Mouse (Mus musculus) hindbrain, embryonic 16.5 days (tissue): ENCODE measurements around the gene Sec61a1. TPM values are rescaled to one million over a fixed set of nuclear protein-coding genes. Genes with fewer than 3 reads are reported as not detected.

Experiments used
- ATAC-seq: fragments of 200-750 bp; cut with Nextera tagmentation; 2 replicates; pipeline ENCODE4 v1.8.0; 2017; ENCODE audit warnings: moderate TSS enrichment, moderate library complexity
- H3K27ac ChIP-seq: fragments of 300-500 bp; sonication (generic); 2 replicates; pipeline ENCODE4 v1.5.1; 2014; ENCODE audit warnings: low read depth, mild to moderate bottlenecking, control low read depth, low read length, moderate library complexity
- H3K27me3 ChIP-seq: fragments of 300-500 bp; sonication (generic); replicated peaks from 2 replicates; pipeline ENCODE4 v1.6.1; 2014; ENCODE audit warnings: low read length; ENCODE audit not compliant: control insufficient read depth, insufficient read depth
- H3K36me3 ChIP-seq: fragments of 300-500 bp; sonication (generic); 2 replicates; pipeline ENCODE4 v1.6.1; 2014; ENCODE audit warnings: mild to moderate bottlenecking, low read length, moderate library complexity, mixed read lengths; ENCODE audit not compliant: control insufficient read depth, insufficient read depth
- H3K4me1 ChIP-seq: fragments of 300-500 bp; sonication (generic); 2 replicates; pipeline ENCODE4 v1.6.1; 2014; ENCODE audit warnings: low read depth, low read length; ENCODE audit not compliant: control insufficient read depth, insufficient read depth
- H3K4me2 ChIP-seq: fragments of 300-500 bp; sonication (generic); 2 replicates; pipeline ENCODE4 v1.6.1; 2014; ENCODE audit warnings: mild to moderate bottlenecking, low read length, control low read depth, moderate library complexity
- H3K4me3 ChIP-seq: fragments of 300-500 bp; sonication (generic); 2 replicates; pipeline ENCODE4 v1.5.1; 2014; ENCODE audit warnings: mild to moderate bottlenecking, low read length, control low read depth, moderate library complexity
- H3K9ac ChIP-seq: fragments of 300-500 bp; sonication (generic); 2 replicates; pipeline ENCODE4 v1.6.1; 2014; ENCODE audit warnings: low read depth, mild to moderate bottlenecking, control low read depth, low read length, moderate library complexity
- H3K9me3 ChIP-seq: fragments of 300-500 bp; sonication (generic); 2 replicates; pipeline ENCODE4 v1.6.1; 2014; ENCODE audit warnings: mild to moderate bottlenecking, low read length, moderate library complexity; ENCODE audit not compliant: control insufficient read depth
- WGBS: fragments of 180-500 bp; shearing (Covaris S2); extraction: QIAGEN DNeasy Blood & Tissue Kit; methylation state at CpG from one replicate; pipeline ENCODE4 v1.1.7; 2014; 5-methylcytosine and 5-hydroxymethylcytosine counted together
- polyA plus RNA-seq: library from polyadenylated mRNA; unstranded; fragments of >200 nt; fragmentation: Nextera tagmentation; extraction: Ambion mirVana; gene quantifications from 2 replicates; pipeline ENCODE4 v1.2.1, GENCODE M21; 2015

The Sec61a1 gene
- polyA plus RNA-seq, 1 experiment from 2014 or later, result 155 TPM

DNA sequence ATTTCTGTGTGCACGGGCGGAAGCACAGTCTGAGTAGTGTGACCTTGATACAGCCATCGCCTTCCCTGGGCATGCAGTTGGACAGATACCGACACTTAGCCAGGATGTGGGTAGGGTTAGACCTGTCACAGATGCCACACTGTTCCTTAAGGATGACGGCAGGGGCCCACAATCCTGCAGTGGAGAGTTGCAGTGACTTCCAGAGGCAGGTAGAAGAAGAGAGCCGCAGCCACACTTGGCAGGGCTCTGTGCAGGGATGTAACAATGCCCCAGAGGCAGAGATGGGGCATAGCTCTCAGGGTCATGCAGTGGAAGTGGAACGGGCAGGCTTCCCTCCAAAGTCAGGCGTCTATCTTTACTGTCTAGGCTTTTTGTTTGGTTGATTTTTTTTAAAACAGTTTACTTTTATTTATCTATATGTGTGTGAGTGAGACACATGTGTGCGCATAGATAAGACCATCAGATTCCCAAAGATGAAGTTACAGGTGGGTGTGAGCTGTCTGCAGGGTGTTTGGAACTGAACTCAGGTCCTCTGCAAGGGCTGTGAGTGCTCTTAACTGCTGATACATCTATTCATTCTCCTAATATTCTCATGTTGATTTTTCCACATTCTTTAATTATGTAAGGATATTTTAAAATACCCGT lies 29.8 kb upstream of the Sec61a1 start:
- no peaks in the 10 kb centered on the region for H3K27me3 ChIP-seq
- no peak overlapping the region for H3K4me2 ChIP-seq
- ATAC-seq, result no peak
- WGBS, result 88% methylated on average over 10 of the region's 10 CpGs
- no peak overlapping the region for H3K27ac ChIP-seq
- H3K9ac ChIP-seq, result no peak overlapping the region
- no peaks in the 10 kb centered on the region for H3K36me3 ChIP-seq
- no peak overlapping the region for H3K4me3 ChIP-seq
- H3K9me3 ChIP-seq, result no peaks in the 10 kb centered on the region
- peaks cover 9% of the 10 kb centered on the region for H3K4me1 ChIP-seq

DNA sequence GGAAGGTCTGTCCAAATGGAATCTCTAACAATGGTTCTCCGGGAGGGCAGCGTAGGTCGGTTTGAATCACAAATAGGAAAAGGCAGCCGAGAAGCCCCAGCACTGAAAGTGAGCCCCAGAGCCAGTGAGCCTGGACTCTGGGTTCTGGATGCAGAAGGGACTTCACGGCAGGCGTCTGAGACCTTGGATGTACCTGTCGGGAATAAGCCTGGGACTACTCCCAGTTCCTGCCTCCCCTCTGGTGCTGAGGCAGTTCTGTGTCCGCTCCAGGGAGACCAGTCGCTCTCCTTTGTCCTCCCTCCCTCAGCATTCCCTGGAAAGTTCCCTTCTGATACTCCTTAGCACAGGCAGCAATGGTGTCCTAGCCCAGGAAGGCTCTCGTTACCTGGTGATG lies 26.7 kb upstream of the Sec61a1 start:
- H3K9ac ChIP-seq, result 0 out of 2 replicates have a peak overlapping the region, but pooled peaks have one; percentile 27

GRCm38 (mm10) chr6:88544644-88545396 lies 26.1 kb upstream of the Sec61a1 start:
- Histone ChIP-seq H3K27ac (peak overlapping the region; percentile 3), H3K9me3 (no peaks in the 10 kb centered on the region), H3K36me3 (no peaks in the 10 kb centered on the region), H3K4me1 (peaks cover 9% of the 10 kb centered on the region), H3K4me2 (no peak overlapping the region), H3K27me3 (no peaks in the 10 kb centered on the region), H3K4me3 (no peak overlapping the region), H3K9ac (0 out of 2 replicates have a peak overlapping the region, but pooled peaks have one; percentile 27)
- no peak for ATAC-seq
- WGBS, result 24% methylated on average over 11 of the region's 11 CpGs

More for the DNA sequence above, 26.7 kb upstream of the Sec61a1 start:
- H3K9me3 ChIP-seq, result no peaks in the 10 kb centered on the region
- no peak overlapping the region for H3K4me2 ChIP-seq
- peaks cover 9% of the 10 kb centered on the region for H3K4me1 ChIP-seq
- no peaks in the 10 kb centered on the region for H3K36me3 ChIP-seq
- 18% methylated on average over 10 of the region's 10 CpGs for WGBS
- ATAC-seq, result no peak
- no peak overlapping the region for H3K4me3 ChIP-seq
- peak overlapping the region; percentile 3; the same call in 1 of the 2 replicates for H3K27ac ChIP-seq
- no peaks in the 10 kb centered on the region for H3K27me3 ChIP-seq

DNA sequence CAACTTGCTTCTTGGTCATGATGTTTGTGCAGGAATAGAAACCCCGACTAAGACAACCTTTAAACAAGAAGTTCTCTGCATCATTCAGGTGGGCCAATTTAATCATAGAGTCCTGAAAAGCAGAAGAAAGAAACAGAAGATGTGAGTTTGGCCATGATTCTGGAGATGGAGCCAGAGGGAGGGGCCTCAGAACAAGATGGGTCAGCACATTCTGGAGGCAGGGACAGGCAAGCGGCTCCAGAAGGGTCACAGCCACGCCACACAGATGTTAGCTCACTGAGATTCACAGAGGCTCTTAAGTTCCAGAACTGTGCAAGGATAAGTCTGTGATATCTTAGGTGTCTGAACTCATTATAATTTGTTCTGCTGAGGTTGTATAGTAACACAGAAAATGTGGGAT lies 25.5 kb upstream of the Sec61a1 start:
- Histone ChIP-seq H3K9me3 (no peaks in the 10 kb centered on the region), H3K4me2 (no peak overlapping the region), H3K4me3 (no peak overlapping the region), H3K27ac (no peak overlapping the region), H3K4me1 (peaks cover 9% of the 10 kb centered on the region), H3K9ac (no peak overlapping the region), H3K36me3 (no peaks in the 10 kb centered on the region), H3K27me3 (no peaks in the 10 kb centered on the region)
- 95% methylated on average over 3 of the region's 3 CpGs for WGBS
- ATAC-seq, result no peak

DNA sequence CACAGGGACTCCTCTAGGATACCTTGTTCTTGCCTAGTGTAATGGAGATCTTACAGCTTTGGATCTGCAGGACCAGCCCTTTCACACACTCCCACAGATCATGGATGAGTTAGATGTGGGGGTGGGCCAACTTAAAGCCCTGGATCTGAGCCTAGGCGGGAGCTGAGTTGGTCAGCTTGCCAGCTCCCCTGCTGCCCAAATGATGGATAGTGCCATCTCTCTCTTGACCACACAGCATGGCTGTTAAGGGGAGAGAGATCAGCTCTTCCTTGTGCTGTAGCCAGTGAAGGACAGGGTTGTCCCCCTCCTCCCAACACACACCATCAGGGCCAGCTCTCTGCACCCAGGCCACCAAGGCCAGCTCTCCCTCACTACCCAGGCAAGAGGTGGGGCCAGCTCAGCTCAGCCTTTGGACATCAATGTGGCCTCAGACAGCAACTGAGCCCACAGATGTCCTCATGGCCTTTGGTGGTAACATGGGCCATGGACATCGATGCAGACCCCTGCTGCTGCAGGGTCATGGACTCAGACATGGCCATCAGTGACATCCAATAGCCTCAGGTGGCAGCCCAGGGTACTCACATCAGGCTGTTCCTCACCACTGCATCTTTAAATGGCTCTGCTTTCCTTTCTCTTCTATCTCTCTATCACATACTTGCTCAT lies 21.5 kb upstream of the Sec61a1 start:
- Histone ChIP-seq H3K9me3 (no peaks in the 10 kb centered on the region), H3K4me1 (peaks cover 4% of the 10 kb centered on the region), H3K36me3 (no peaks in the 10 kb centered on the region), H3K9ac (no peak overlapping the region), H3K4me3 (no peak overlapping the region), H3K27me3 (no peaks in the 10 kb centered on the region), H3K27ac (no peak overlapping the region), H3K4me2 (no peak overlapping the region)
- ATAC-seq, result no peak
- WGBS, result 58% methylated on average over 2 of the region's 2 CpGs

GRCm38 (mm10) chr6:88530306-88530705 lies 11.6 kb upstream of the Sec61a1 start:
- Histone ChIP-seq H3K27me3 (no peaks in the 10 kb centered on the region), H3K9ac (no peak overlapping the region), H3K36me3 (no peaks in the 10 kb centered on the region), H3K4me3 (no peak overlapping the region), H3K9me3 (no peaks in the 10 kb centered on the region), H3K27ac (no peak overlapping the region), H3K4me2 (no peak overlapping the region), H3K4me1 (no peaks in the 10 kb centered on the region)
- ATAC-seq, result no peak

DNA sequence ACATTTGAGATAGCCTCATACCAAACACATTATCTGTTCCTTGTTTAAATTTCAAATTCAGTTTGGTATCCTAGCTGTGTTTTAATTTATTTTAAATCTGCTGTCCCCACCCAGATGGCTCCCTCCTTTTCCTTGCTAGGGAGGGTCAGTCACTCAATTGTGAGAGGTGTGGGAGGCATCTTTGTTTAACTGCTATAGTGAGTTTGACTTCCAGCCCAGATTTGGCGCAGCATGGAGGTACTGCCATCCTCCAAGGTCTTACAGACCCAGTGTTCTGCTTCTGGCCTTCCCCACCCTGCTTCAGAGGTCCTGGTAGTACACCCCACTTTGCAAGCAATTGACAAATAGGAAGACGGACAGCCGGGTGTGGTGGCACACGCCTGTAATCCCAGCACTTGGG lies 5.4 kb upstream of the Sec61a1 start:
- Histone ChIP-seq H3K4me2 (no peak overlapping the region), H3K36me3 (no peaks in the 10 kb centered on the region), H3K4me3 (no peak overlapping the region), H3K4me1 (peaks cover 7% of the 10 kb centered on the region), H3K27me3 (no peaks in the 10 kb centered on the region), H3K9me3 (no peaks in the 10 kb centered on the region), H3K27ac (no peak overlapping the region), H3K9ac (no peak overlapping the region)
- ATAC-seq, result no peak
- 94% methylated on average over 4 of the region's 4 CpGs for WGBS

- Histone ChIP-seq H3K27me3 (no peaks in the 10 kb centered on the region), H3K36me3 (no peaks in the 10 kb centered on the region), H3K27ac (no peak overlapping the region), H3K9me3 (no peaks in the 10 kb centered on the region), H3K4me1 (peaks cover 7% of the 10 kb centered on the region), H3K4me3 (no peak overlapping the region), H3K9ac (no peak overlapping the region), H3K4me2 (no peak overlapping the region)
- 85% methylated on average over 3 of the region's 3 CpGs for WGBS
- ATAC-seq, result no peak
Observed at GRCm38 (mm10) chr6:88523451-88523850, 4.7 kb upstream of the Sec61a1 start.

GRCm38 (mm10) chr6:88523043-88523442 lies 4.3 kb upstream of the Sec61a1 start:
- H3K4me1 ChIP-seq, result peaks cover 7% of the 10 kb centered on the region
- no peak overlapping the region for H3K4me3 ChIP-seq
- H3K27ac ChIP-seq, result no peak overlapping the region
- H3K4me2 ChIP-seq, result no peak overlapping the region
- ATAC-seq, result no peak
- H3K9ac ChIP-seq, result no peak overlapping the region
- 83% methylated on average over 3 of the region's 3 CpGs for whole genome bisulfite sequencing
- no peaks in the 10 kb centered on the region for H3K36me3 ChIP-seq
- no peaks in the 10 kb centered on the region for H3K9me3 ChIP-seq
- H3K27me3 ChIP-seq, result no peaks in the 10 kb centered on the region
